Mouse (Mus musculus): ENCODE results near the gene Hsf5. TPM values are rescaled to one million over a fixed set of nuclear protein-coding genes. Genes with fewer than 3 reads are reported as not detected.

Hsf5 gene
- 0.12 and 0.23 TPM in 2 replicates for polyA plus RNA-seq (2011; ENCODE audit: insufficient read length, low read depth, missing spikeins)

DNA sequence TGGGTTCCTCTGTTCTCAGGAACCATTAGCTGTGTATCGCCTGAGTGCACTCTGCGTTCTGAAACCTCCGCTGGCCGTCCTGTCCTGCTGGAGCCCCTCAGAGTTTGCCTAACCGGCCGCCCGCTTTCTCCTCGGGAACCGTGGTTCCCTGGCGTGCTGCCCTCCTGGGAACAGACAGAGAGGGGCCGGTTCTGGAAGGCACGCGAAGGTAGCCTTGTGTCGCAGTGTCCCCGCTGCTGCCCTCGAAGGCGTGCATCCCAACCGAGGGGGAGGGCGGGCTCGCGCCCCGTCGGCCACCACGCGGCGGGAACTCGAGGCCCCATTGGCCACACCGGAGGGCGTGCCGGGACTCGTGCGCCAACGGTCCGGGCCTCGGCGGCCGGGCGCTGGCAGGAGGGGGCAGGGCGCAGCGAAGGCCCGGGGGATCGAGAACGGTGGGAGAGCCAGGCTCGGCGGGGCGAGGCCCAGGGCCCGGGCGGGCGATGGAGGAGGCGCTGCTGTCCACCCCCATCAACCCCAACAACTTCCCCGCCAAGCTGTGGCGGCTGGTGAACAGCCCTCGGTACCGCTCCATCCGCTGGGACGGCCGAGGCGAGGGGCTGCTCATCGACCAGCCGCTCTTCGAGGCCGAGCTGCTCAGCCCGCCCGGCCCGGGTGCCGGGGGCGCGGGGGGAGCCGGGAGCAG is at the start of gene Hsf5:
TSS of gene Hsf5 (plus strand) at position 375 of the 685 bp plus-strand sequence.
- H3K27ac ChIP-seq (ENCODE audit: insufficient read depth, low read length), result no peak within 1 kb of the TSS
- no peak for TF ChIP-seq POLR2A (IDR thresholded peaks at IDR 0.05; ENCODE audit: low read depth, low read length)
- TF ChIP-seq CTCF (IDR thresholded peaks at IDR 0.05; ENCODE audit: borderline replicate concordance, insufficient read depth, low read length), result no peak
- H3K4me3 ChIP-seq (ENCODE audit: insufficient read depth, low read length), result no peak within 1 kb of the TSS
- H3K4me1 ChIP-seq (ENCODE audit: control insufficient read depth, insufficient read depth, low read length), result peaks cover 4% of the 10 kb centered on the region; the same call in 1 of the 2 replicates

DNA sequence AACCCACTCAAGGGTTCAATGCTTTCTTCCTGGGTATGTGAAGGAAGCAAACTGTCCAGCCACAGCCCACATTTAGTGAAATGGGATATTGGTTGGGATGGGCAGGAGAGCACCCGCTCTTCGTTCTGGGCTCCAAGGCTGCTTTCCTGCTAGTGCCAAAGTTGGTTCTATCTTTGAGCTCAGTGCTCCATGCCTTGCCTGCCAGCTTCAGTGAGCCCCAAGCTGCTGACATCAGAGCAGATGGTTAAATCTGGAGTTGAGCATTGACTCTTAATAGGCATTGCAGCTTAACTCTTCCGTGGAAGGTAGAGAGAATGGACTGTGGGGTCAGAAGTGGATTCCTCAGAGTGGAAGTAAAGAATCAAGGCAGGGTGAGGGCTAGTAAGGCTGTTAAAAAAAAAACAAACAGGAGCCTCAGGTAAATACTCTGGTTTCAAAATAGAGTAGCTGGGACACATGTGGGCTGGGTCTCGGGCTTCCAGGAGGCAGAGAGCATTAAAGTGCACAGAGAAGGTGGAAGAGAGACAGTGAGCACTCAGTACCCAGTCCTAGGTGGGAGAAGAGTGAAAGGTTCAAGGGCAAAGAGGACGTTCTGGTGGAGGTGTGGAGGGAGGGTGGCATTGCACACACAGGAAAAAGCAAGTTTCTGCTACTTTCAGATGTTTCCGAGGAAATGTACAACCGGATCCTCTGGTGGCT is 48.6 kb upstream of the Hsf5 start, which contains the start of gene Sept4:
TSS of gene Sept4 (plus strand) at position 649 of the 699 bp plus-strand sequence.
- TF ChIP-seq CTCF (IDR thresholded peaks at IDR 0.05; ENCODE audit: borderline replicate concordance, insufficient read depth, low read length), result no peak
- Histone ChIP-seq H3K4me3 (ENCODE audit: insufficient read depth, low read length) (no peak within 1 kb of the TSS), H3K27ac (ENCODE audit: insufficient read depth, low read length) (no peak within 1 kb of the TSS), H3K4me1 (ENCODE audit: control insufficient read depth, insufficient read depth, low read length) (no peaks in the 10 kb centered on the region)

DNA sequence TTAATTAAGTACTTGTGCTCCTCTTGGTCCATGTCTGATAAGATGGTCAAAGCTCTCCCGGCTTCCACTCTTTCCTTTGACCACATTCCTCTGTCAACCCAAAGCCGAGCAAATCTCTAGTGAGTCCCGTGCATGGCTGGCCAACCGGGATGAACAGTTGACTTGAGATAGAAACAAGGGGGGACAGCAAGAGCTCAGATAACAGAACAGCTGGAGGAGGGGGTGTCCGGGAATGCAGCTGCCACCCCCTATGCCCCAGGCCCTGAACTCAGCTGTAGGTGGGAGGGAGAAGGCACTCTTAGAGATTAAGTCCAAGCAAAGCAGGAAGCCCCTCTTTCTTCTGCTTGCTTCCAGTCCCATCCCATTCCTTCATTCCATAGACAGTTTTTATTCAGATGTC is 46.2 kb upstream of the Hsf5 start:
- H3K27ac ChIP-seq (ENCODE audit: insufficient read depth, low read length), result no peak overlapping the region
- H3K4me1 ChIP-seq (ENCODE audit: control insufficient read depth, insufficient read depth, low read length), result no peaks in the 10 kb centered on the region
- H3K4me3 ChIP-seq (ENCODE audit: insufficient read depth, low read length), result no peak overlapping the region
- no peak for TF ChIP-seq POLR2A (IDR thresholded peaks at IDR 0.05; ENCODE audit: low read depth, low read length)
- no peak for TF ChIP-seq CTCF (IDR thresholded peaks at IDR 0.05; ENCODE audit: borderline replicate concordance, insufficient read depth, low read length)

DNA sequence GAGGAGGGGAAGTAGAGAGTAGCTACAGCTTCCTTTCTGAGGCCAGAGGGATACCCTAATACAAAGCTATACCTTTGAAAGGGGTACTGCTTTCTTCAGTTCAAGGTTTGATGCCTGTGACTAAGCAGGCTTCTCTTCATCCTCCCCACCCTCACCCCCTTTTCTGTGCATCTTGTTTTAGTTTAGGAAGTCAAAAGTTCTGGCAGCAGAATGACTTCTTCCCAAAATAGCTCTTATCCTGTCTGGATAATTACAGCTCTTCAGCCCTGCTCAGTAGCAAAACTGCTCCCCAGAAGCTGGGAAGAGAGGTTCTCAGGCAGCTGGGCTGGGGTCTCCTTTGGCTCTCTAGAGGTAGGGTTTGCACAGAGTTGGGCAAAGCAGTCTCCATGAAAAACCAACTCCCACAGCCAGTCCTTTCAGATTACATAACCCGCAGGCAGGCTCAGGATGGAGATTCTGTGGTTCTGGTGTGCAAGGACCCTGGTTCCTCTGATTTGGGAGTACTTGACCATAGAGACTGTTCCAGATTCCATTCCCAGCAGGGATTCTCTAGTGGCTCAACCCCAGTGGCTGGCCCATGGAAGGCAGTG is 45.5 kb upstream of the Hsf5 start:
- H3K4me1 ChIP-seq (ENCODE audit: control insufficient read depth, insufficient read depth, low read length), result no peaks in the 10 kb centered on the region
- TF ChIP-seq POLR2A (IDR thresholded peaks at IDR 0.05; ENCODE audit: low read depth, low read length) (no peak), CTCF (IDR thresholded peaks at IDR 0.05; ENCODE audit: borderline replicate concordance, insufficient read depth, low read length) (no peak)
- H3K27ac ChIP-seq (ENCODE audit: insufficient read depth, low read length), result no peak overlapping the region
- no peak overlapping the region for H3K4me3 ChIP-seq (ENCODE audit: insufficient read depth, low read length)

DNA sequence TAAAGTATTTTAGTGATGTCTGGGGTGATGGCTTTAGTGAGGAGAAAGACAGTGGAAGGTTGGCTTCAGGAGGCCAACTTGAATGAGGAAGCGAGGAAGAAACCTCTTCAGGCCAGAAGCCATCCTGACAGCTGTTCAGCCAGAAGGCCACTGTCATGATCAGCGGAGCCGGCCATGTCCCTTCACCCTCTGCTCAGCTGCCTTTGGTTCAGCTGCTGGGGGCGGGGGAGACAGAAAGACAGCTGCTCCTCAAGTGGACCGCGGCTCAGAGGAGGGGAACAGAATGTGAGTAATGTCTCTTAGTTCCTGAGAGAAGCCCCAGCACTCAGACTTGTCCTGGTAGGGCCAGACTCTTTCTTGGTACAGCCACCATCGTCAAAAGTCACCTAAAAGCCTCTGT is 43.2 kb upstream of the Hsf5 start:
- Histone ChIP-seq H3K27ac (ENCODE audit: insufficient read depth, low read length) (no peak overlapping the region), H3K4me3 (ENCODE audit: insufficient read depth, low read length) (no peak overlapping the region), H3K4me1 (ENCODE audit: control insufficient read depth, insufficient read depth, low read length) (peaks cover 3% of the 10 kb centered on the region; the same call in 1 of the 2 replicates)
- TF ChIP-seq CTCF (IDR thresholded peaks at IDR 0.05; ENCODE audit: borderline replicate concordance, insufficient read depth, low read length) (no peak), POLR2A (IDR thresholded peaks at IDR 0.05; ENCODE audit: low read depth, low read length) (no peak)

DNA sequence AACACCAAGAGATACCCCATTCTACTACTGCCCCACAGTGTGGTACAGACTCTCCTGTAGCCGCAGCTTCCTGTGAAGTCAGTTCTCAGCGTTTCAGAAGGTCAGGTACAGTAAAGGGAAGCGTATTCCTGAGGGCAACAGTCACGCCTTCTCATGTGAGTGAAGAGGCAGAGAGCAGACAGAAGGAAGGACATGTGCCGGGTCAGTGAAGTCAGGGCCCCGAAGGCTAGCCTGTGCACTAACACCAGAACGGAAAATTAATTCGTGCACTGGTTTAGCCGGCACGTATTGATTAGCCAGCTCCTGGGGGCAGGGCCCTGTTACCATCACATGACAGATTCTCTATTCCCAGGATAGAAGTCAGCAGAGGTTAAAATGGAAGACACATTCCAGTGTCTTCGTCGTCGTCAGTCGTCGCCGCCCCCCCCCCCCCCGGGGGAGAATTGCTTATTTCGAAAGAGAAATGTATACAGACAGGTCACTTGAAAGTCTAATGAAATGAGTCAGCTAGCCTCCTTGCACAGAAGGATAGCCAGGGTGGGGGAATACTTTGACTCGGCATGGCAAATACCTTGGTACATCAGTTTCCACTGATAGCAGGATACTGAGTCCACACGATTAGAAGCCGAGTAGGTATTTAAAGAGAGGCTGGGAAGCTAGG is 42.3 kb upstream of the Hsf5 start:
- Histone ChIP-seq H3K27ac (ENCODE audit: insufficient read depth, low read length) (no peak overlapping the region), H3K4me1 (ENCODE audit: control insufficient read depth, insufficient read depth, low read length) (peaks cover 3% of the 10 kb centered on the region; the same call in 1 of the 2 replicates), H3K4me3 (ENCODE audit: insufficient read depth, low read length) (no peak overlapping the region)
- no peak for TF ChIP-seq POLR2A (IDR thresholded peaks at IDR 0.05; ENCODE audit: low read depth, low read length)
- no peak for TF ChIP-seq CTCF (IDR thresholded peaks at IDR 0.05; ENCODE audit: borderline replicate concordance, insufficient read depth, low read length)

DNA sequence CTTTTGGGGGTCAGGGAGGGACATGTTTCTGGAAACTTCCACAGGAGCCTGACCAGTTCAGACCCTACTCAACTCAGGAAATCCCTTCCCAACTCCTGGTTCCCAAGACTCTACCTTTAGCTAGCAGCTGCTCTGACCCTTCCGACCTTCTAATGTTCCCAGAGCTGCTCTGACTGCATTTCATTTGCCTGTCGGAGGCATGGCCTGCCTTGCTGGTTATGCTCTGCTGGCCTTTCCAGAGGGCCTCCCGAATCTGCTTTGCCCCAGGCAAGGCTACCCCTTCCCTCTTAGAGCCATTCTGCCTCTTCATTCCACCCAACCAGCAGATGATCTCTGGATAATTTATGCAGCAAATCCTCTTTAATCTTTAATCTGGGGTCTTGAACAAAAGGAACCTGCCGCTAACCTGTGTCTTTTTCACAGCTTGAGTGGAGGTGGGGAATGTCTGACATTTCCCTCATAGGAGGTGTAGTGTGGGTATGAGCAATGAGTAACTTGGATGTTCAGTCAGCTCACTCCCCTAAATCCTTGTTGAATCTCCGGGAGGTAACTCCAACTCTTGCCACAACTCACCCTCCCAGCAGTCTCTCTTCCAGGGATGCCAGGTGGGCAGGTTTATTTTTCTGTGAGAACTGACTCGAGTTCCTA is 39.2 kb upstream of the Hsf5 start:
- H3K4me1 ChIP-seq (ENCODE audit: control insufficient read depth, insufficient read depth, low read length), result peaks cover 9% of the 10 kb centered on the region; the same call in 1 of the 2 replicates
- H3K27ac ChIP-seq (ENCODE audit: insufficient read depth, low read length), result no peak overlapping the region
- H3K4me3 ChIP-seq (ENCODE audit: insufficient read depth, low read length), result no peak overlapping the region
- TF ChIP-seq CTCF (IDR thresholded peaks at IDR 0.05; ENCODE audit: borderline replicate concordance, insufficient read depth, low read length), result no peak

DNA sequence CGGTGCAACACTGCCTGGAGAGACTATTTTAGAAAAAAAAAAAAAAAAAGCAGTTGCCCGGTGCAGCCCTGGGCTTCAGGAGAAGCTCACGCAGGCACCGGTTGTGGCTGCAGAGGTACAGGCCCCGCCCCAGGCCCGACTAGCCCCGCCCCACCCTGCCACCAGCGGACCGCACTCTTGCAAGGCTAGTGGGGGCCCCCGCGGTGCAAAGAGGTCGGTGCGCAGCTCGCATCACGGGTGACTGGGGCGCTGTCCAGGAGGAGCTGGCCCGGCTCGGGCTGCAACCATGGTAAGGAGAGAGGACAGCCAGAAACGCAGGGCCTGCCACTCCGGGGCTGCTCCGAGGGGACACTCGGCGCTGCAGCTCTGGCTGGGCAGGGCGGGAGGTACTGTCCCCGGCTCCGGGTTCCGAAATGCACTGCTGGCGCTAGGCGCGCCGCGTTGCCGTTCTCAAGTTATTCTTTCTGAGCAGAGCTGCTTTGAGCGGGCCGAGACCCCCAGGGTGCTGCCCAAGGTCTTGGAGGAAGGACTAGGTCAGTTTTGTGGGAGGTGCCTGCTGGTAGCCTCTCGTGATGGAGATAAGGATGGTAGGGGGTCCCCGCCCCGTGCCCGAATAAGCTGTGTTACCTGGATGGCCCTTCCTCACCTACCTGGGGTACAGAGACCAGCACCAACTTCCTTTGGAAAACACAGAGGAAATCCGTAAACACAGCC is 38.6 kb upstream of the Hsf5 start:
- Histone ChIP-seq H3K4me1 (ENCODE audit: control insufficient read depth, insufficient read depth, low read length) (peaks cover 9% of the 10 kb centered on the region; the same call in 1 of the 2 replicates), H3K4me3 (ENCODE audit: insufficient read depth, low read length) (peak overlapping the region; percentile 24), H3K27ac (ENCODE audit: insufficient read depth, low read length) (no peak overlapping the region)
- TF ChIP-seq POLR2A (IDR thresholded peaks at IDR 0.05; ENCODE audit: low read depth, low read length) (no peak), CTCF (IDR thresholded peaks at IDR 0.05; ENCODE audit: borderline replicate concordance, insufficient read depth, low read length) (no peak)

Data from embryonic fibroblast, embryonic 13.5 days (primary cell).